Mouse (Mus musculus): ENCODE results near the gene Cenpk.
"Not testable (repeated sequence)": the region's sequence is repeated elsewhere in the genome, so short reads cannot be mapped to it uniquely, and the experiment has no call there.

Gene Cenpk

GRCm38 (mm10) chr13:104228384-104229066, at the start of gene Cenpk, which contains the start of gene Ppwd1:
Gene Cenpk (plus strand): TSS chr13:104228611.
Gene Ppwd1 (minus strand): TSS chr13:104228843.
- peak; percentile 84 for DNase-seq (ENCODE audit: low spot score)

GRCm38 (mm10) chr13:104178650-104179121, 49.7 kb upstream of the Cenpk start, which contains the start of gene Trim23:
Gene Trim23 (plus strand): TSS chr13:104178797.
- DNase-seq (ENCODE audit: low spot score), result peak; percentile 93

- DNase-seq (ENCODE audit: low spot score), result no peak
These were observed 49.1 kb upstream of the Cenpk start for GRCm38 (mm10) chr13:104179176-104179888.

GRCm38 (mm10) chr13:104187357-104187756, 41.1 kb upstream of the Cenpk start:
- DNase-seq (ENCODE audit: low spot score), result no peak

- not testable (repeated sequence) for DNase-seq (ENCODE audit: low spot score)
These were observed 32.5 kb upstream of the Cenpk start for GRCm38 (mm10) chr13:104195891-104196290.

GRCm38 (mm10) chr13:104204313-104204712, 24.1 kb upstream of the Cenpk start:
- DNase-seq (ENCODE audit: low spot score), result no peak

- no peak for DNase-seq (ENCODE audit: low spot score)
These were observed 933 bp upstream of the Cenpk start for GRCm38 (mm10) chr13:104227478-104227877.

GRCm38 (mm10) chr13:104229181-104229580, 770 bp downstream of the Cenpk start:
- no peak for DNase-seq (ENCODE audit: low spot score)

- no peak for DNase-seq (ENCODE audit: low spot score)
These were observed 30.6 kb downstream of the Cenpk start for GRCm38 (mm10) chr13:104258997-104259396.

GRCm38 (mm10) chr13:104285031-104285431, 56.6 kb downstream of the Cenpk start:
- DNase-seq (ENCODE audit: low spot score), result peak; percentile 31

- DNase-seq (ENCODE audit: low spot score), result peak; percentile 32
These were observed 57.4 kb downstream of the Cenpk start for GRCm38 (mm10) chr13:104285737-104286311.

- DNase-seq (ENCODE audit: low spot score), result no peak
These were observed 57.9 kb downstream of the Cenpk start for GRCm38 (mm10) chr13:104286336-104286735.

GRCm38 (mm10) chr13:104286897-104287309, 58.5 kb downstream of the Cenpk start:
- peak; percentile 79 for DNase-seq (ENCODE audit: low spot score)

GRCm38 (mm10) chr13:104287366-104288225, 59.2 kb downstream of the Cenpk start, which contains the start of gene Adamts6:
Gene Adamts6 (plus strand): TSS chr13:104287835.
- DNase-seq (ENCODE audit: low spot score), result no peak

- no peak for DNase-seq (ENCODE audit: low spot score)
These were observed 59.9 kb downstream of the Cenpk start for GRCm38 (mm10) chr13:104288226-104288859.

- no peak for DNase-seq (ENCODE audit: low spot score)
These were observed 60.8 kb downstream of the Cenpk start for GRCm38 (mm10) chr13:104289176-104289575.

GRCm38 (mm10) chr13:104295472-104295871, 67.1 kb downstream of the Cenpk start:
- no peak for DNase-seq (ENCODE audit: low spot score)
